Mouse (Mus musculus): ENCODE data around the gene Mkrn2. TPM values are rescaled to one million over a fixed set of nuclear protein-coding genes. Genes with fewer than 3 reads are reported as not detected.

Mkrn2 gene
- polyA plus RNA-seq, 1 experiment from 2014 or later, result 43.9 TPM

- H3K4me2 ChIP-seq (ENCODE audit: low read depth, low read length), result no peak overlapping the region
- ATAC-seq (ENCODE audit: low read depth), result no peak
- H3K4me3 ChIP-seq (ENCODE audit: low read depth, low read length), result no peak overlapping the region
- peaks cover 6% of the 10 kb centered on the region; the same call in 1 of the 2 replicates for H3K4me1 ChIP-seq (ENCODE audit: control insufficient read depth, insufficient read depth, low read length)
- no peak overlapping the region for H3K9ac ChIP-seq (replicated peaks; ENCODE audit: low read depth, low read length)
- no peaks in the 10 kb centered on the region for H3K36me3 ChIP-seq (ENCODE audit: control insufficient read depth, insufficient read depth, low read length)
- H3K27ac ChIP-seq (ENCODE audit: low read depth, low read length), result no peak overlapping the region
- no peaks in the 10 kb centered on the region for H3K27me3 ChIP-seq (ENCODE audit: control insufficient read depth, insufficient read depth, low read length)
- no peaks in the 10 kb centered on the region for H3K9me3 ChIP-seq (ENCODE audit: control insufficient read depth, low read length)
- 53% methylated on average over 2 of the region's 2 CpGs for WGBS
These were observed 52.2 kb downstream of the Mkrn2 start for GRCm38 (mm10) chr6:115653939-115654338.

GRCm38 (mm10) chr6:115658802-115659201, 57.1 kb downstream of the Mkrn2 start:
- no peak overlapping the region for H3K27ac ChIP-seq (ENCODE audit: low read depth, low read length)
- H3K36me3 ChIP-seq (ENCODE audit: control insufficient read depth, insufficient read depth, low read length), result no peaks in the 10 kb centered on the region
- H3K4me2 ChIP-seq (ENCODE audit: low read depth, low read length), result no peak overlapping the region
- no peaks in the 10 kb centered on the region for H3K9me3 ChIP-seq (ENCODE audit: control insufficient read depth, low read length)
- H3K4me1 ChIP-seq (ENCODE audit: control insufficient read depth, insufficient read depth, low read length), result no peaks in the 10 kb centered on the region; the same call in 1 of the 2 replicates
- H3K4me3 ChIP-seq (ENCODE audit: low read depth, low read length), result no peak overlapping the region
- ATAC-seq (ENCODE audit: low read depth), result no peak
- H3K27me3 ChIP-seq (ENCODE audit: control insufficient read depth, insufficient read depth, low read length), result no peaks in the 10 kb centered on the region
- H3K9ac ChIP-seq (replicated peaks; ENCODE audit: low read depth, low read length), result no peak overlapping the region

GRCm38 (mm10) chr6:115664268-115664667, 62.6 kb downstream of the Mkrn2 start:
- Histone ChIP-seq H3K27me3 (ENCODE audit: control insufficient read depth, insufficient read depth, low read length) (no peaks in the 10 kb centered on the region), H3K36me3 (ENCODE audit: control insufficient read depth, insufficient read depth, low read length) (no peaks in the 10 kb centered on the region), H3K4me2 (ENCODE audit: low read depth, low read length) (no peak overlapping the region), H3K4me3 (ENCODE audit: low read depth, low read length) (no peak overlapping the region), H3K4me1 (ENCODE audit: control insufficient read depth, insufficient read depth, low read length) (no peaks in the 10 kb centered on the region; the same call in 1 of the 2 replicates), H3K9me3 (ENCODE audit: control insufficient read depth, low read length) (no peaks in the 10 kb centered on the region), H3K9ac (replicated peaks; ENCODE audit: low read depth, low read length) (no peak overlapping the region), H3K27ac (ENCODE audit: low read depth, low read length) (no peak overlapping the region)
- ATAC-seq (ENCODE audit: low read depth), result no peak
- 93% methylated on average over 3 of the region's 3 CpGs for whole genome bisulfite sequencing

GRCm38 (mm10) chr6:115666641-115667040, 64.9 kb downstream of the Mkrn2 start:
- H3K27me3 ChIP-seq (ENCODE audit: control insufficient read depth, insufficient read depth, low read length), result no peaks in the 10 kb centered on the region
- no peak for ATAC-seq (ENCODE audit: low read depth)
- H3K9ac ChIP-seq (replicated peaks; ENCODE audit: low read depth, low read length), result no peak overlapping the region
- no peaks in the 10 kb centered on the region for H3K4me1 ChIP-seq (ENCODE audit: control insufficient read depth, insufficient read depth, low read length)
- 90% methylated on average over 4 of the region's 4 CpGs for WGBS
- H3K4me3 ChIP-seq (ENCODE audit: low read depth, low read length), result no peak overlapping the region
- H3K27ac ChIP-seq (ENCODE audit: low read depth, low read length), result no peak overlapping the region
- no peaks in the 10 kb centered on the region for H3K36me3 ChIP-seq (ENCODE audit: control insufficient read depth, insufficient read depth, low read length)
- H3K9me3 ChIP-seq (ENCODE audit: control insufficient read depth, low read length), result no peaks in the 10 kb centered on the region
- no peak overlapping the region for H3K4me2 ChIP-seq (ENCODE audit: low read depth, low read length)

Other genes with a start within 250 kb of the Mkrn2 start
- gene Pparg, start 241.0 kb upstream of the Mkrn2 start, polyA plus RNA-seq (2014; fragmentation: Nextera tagmentation; extraction: Ambion mirVana), result 0.40 and 0.90 TPM in 2 replicates
- gene Tsen2, start 57.2 kb upstream of the Mkrn2 start, polyA plus RNA-seq (2014; fragmentation: Nextera tagmentation; extraction: Ambion mirVana), result 39.3 and 40.4 TPM in 2 replicates
- gene Mkrn2os, start 9.3 kb upstream of the Mkrn2 start, polyA plus RNA-seq (2014; fragmentation: Nextera tagmentation; extraction: Ambion mirVana), result 0.45 and 0.63 TPM in 2 replicates
- gene Raf1, start 74.7 kb downstream of the Mkrn2 start, polyA plus RNA-seq (2014; fragmentation: Nextera tagmentation; extraction: Ambion mirVana), result 168 and 181 TPM in 2 replicates
- 1.1 and 1.2 TPM in 2 replicates for gene Tmem40, start 160.5 kb downstream of the Mkrn2 start, polyA plus RNA-seq (2014; fragmentation: Nextera tagmentation; extraction: Ambion mirVana)
- 8.3 and 10.8 TPM in 2 replicates for gene Cand2, start 172.6 kb downstream of the Mkrn2 start, polyA plus RNA-seq (2014; fragmentation: Nextera tagmentation; extraction: Ambion mirVana)
- 1,065 and 1,071 TPM in 2 replicates for gene Rpl32, start 206.8 kb downstream of the Mkrn2 start, polyA plus RNA-seq (2014; fragmentation: Nextera tagmentation; extraction: Ambion mirVana)
- gene Efcab12, start 236.5 kb downstream of the Mkrn2 start, polyA plus RNA-seq (2014; fragmentation: Nextera tagmentation; extraction: Ambion mirVana), result 3.0 and 3.1 TPM in 2 replicates

Measured in neural tube, embryonic 14.5 days (tissue).